Mouse (Mus musculus): Measurements from ENCODE around the gene Tmem131.

DNA sequence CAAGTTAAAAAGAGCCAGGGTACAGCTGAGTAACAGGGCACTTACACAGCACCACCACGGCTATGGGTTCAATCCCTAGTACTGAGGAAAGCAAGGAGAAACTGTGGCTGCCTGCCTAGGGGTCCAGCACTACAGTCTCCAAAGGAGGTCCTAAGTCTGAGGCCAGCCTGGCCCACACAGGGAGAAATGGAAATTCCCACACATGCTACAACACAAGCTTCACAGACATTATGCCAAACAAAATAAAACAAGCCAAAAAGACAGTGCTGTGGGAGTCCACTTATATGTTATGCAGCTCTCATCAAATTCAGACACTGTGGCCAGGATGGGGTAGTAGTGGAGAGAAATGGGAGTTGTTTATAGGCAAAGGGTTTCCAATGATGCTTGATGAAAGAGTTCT lies 11.2 kb downstream of the Tmem131 start:
- TF ChIP-seq POLR2A (IDR thresholded peaks at IDR 0.05; ENCODE audit: low read depth, low read length) (no peak), CTCF (IDR thresholded peaks at IDR 0.05; ENCODE audit: borderline replicate concordance, insufficient read depth, low read length) (no peak)
